Comparison of ENCODE assay signal across 29 mouse cellular contexts in the genomic region with DNA sequence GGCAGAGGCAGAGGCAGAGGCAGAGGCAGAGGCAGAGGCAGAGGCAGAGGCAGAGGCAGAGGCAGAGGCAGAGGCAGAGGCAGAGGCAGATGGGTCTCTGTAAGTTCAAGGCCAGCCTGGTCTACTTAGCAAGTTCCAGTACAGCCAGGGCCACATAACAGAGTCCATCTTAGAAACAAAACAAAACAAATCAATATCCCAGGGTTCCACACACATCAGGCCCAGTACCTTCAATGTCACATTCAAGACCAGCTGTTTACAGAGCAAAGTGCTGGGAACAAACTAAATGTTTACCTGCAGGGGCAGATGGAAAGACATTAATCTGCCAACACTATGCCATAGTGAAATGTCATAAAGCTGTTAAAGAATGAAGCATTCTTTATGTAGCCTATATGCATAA.
"Had no signal": no experiment of that assay in that cellular context is flagged by ENCODE, and none has a peak within 500 bp of the region (broad histone marks: within the 10 kb centered on the region; RNA-seq: fewer than 3 reads in every experiment).

No protein-coding gene starts in this region.

- H3K4me2 ChIP-seq: limb, embryonic 12.5 days; limb, embryonic 13.5 days; limb, embryonic 15.5 days; liver, embryonic 13.5 days; lung, embryonic 14.5 days; lung, embryonic 15.5 days; midbrain, embryonic 11.5 days; midbrain, embryonic 12.5 days; midbrain, embryonic 13.5 days; midbrain, embryonic 15.5 days; neural tube, embryonic 12.5 days; neural tube, embryonic 13.5 days had no signal

- ATAC-seq: lung, postnatal 0 days; midbrain, embryonic 13.5 days; midbrain, embryonic 15.5 days; midbrain, embryonic 16.5 days had no signal

- H3K27ac ChIP-seq: left cerebral cortex, adult 2 months; limb, embryonic 10.5 days; limb, embryonic 12.5 days; limb, embryonic 13.5 days; limb, embryonic 15.5 days; liver, embryonic 13.5 days; liver, embryonic 14.5 days; lung, embryonic 15.5 days; macrophage; midbrain, embryonic 10.5 days; midbrain, embryonic 12.5 days; midbrain, embryonic 13.5 days; midbrain, embryonic 15.5 days; neural tube, embryonic 12.5 days; neural tube, embryonic 13.5 days had no signal

- H3K4me1 ChIP-seq: limb, embryonic 10.5 days; limb, embryonic 12.5 days; limb, embryonic 13.5 days; limb, embryonic 15.5 days; midbrain, embryonic 10.5 days; midbrain, embryonic 12.5 days; midbrain, embryonic 13.5 days; neural tube, embryonic 12.5 days had no signal

- H3K9me3 ChIP-seq: limb, embryonic 10.5 days; limb, embryonic 12.5 days; limb, embryonic 13.5 days; limb, embryonic 15.5 days; liver, embryonic 13.5 days; lung, embryonic 15.5 days; midbrain, embryonic 10.5 days; midbrain, embryonic 12.5 days; midbrain, embryonic 13.5 days; midbrain, embryonic 15.5 days; neural tube, embryonic 12.5 days; neural tube, embryonic 13.5 days had no signal

- H3K9ac ChIP-seq: limb, embryonic 12.5 days; limb, embryonic 13.5 days; limb, embryonic 15.5 days; liver, embryonic 13.5 days; liver, embryonic 14.5 days; lung, embryonic 14.5 days; lung, embryonic 15.5 days; midbrain, embryonic 12.5 days; midbrain, embryonic 13.5 days; midbrain, embryonic 15.5 days; neural tube, embryonic 12.5 days; neural tube, embryonic 13.5 days had no signal

- H3K27me3 ChIP-seq: limb, embryonic 13.5 days; limb, embryonic 15.5 days; midbrain, embryonic 15.5 days had no signal

- DNase-seq: left cerebral cortex, postnatal 4 days; liver, embryonic 13.5 days; lung, adult 18-20 months; lung, adult 2 months; lung, embryonic 14.5 days; lung, postnatal 10 days; lung, postnatal 14 days; lung, postnatal 36 days; lung, postnatal 4 days; midbrain, embryonic 14.5 days had no signal

- H3K4me3 ChIP-seq: left cerebral cortex, adult 2 months; limb, embryonic 10.5 days; limb, embryonic 12.5 days; limb, embryonic 13.5 days; limb, embryonic 15.5 days; liver, embryonic 13.5 days; lung, embryonic 15.5 days; megakaryocyte, embryonic 14.5 days; midbrain, embryonic 10.5 days; midbrain, embryonic 12.5 days; midbrain, embryonic 13.5 days; midbrain, embryonic 15.5 days; myocyte; neural tube, embryonic 12.5 days; neural tube, embryonic 13.5 days had no signal

- H3K36me3 ChIP-seq: limb, embryonic 10.5 days; limb, embryonic 12.5 days; limb, embryonic 13.5 days; limb, embryonic 15.5 days; liver, embryonic 13.5 days; lung, embryonic 15.5 days; midbrain, embryonic 10.5 days; midbrain, embryonic 12.5 days; midbrain, embryonic 13.5 days; midbrain, embryonic 15.5 days; neural tube, embryonic 12.5 days; neural tube, embryonic 13.5 days had no signal
